Mouse (Mus musculus): ENCODE data around the gene Il21r. TPM values are rescaled to one million over a fixed set of nuclear protein-coding genes. Genes with fewer than 3 reads are reported as not detected.

Il21r gene
- polyA plus RNA-seq, 1 experiment from 2014 or later, result 0.34 TPM

DNA sequence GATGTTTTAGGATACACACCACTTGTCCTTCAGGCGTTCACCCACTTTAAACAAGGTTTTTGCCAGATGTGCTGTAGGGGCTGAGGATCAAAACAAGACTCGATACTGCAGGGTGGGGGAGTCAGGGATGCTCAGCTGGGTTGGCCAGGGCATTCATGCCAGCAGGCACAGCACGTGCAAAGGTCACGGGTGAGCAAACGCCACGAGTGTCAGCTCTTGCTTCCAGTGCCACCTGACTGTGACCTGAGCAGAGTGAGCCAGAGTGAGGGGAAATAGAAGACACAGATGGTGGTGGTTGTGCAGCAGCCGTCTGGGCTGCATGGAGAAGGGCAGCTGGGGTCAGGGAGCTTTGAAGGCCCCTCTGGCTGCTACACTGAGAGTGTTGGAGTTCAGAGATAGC is 22.6 kb downstream of the Il21r start:
- no peaks in the 10 kb centered on the region for H3K27me3 ChIP-seq (ENCODE audit: insufficient read depth, low read length)
- peak; percentile 32; the same call in 1 of the 2 replicates for ATAC-seq (ENCODE audit: low FRiP score, low TSS enrichment)
- H3K36me3 ChIP-seq (ENCODE audit: insufficient read depth, low read length), result no peaks in the 10 kb centered on the region
- H3K27ac ChIP-seq (ENCODE audit: low read length), result no peak overlapping the region
- H3K4me3 ChIP-seq (ENCODE audit: low read length), result no peak overlapping the region
- whole genome bisulfite sequencing, result 27% methylated on average over 7 of the region's 7 CpGs
- H3K9ac ChIP-seq (replicated peaks; ENCODE audit: low read length), result no peak overlapping the region
- 0 out of 2 replicates have a peak, but pooled peaks cover 7% of the 10 kb centered on the region for H3K9me3 ChIP-seq (ENCODE audit: low read length)
- H3K4me1 ChIP-seq (ENCODE audit: insufficient read depth, low read length), result no peaks in the 10 kb centered on the region
- no peak overlapping the region for H3K4me2 ChIP-seq (replicated peaks; ENCODE audit: low read depth, low read length)

DNA sequence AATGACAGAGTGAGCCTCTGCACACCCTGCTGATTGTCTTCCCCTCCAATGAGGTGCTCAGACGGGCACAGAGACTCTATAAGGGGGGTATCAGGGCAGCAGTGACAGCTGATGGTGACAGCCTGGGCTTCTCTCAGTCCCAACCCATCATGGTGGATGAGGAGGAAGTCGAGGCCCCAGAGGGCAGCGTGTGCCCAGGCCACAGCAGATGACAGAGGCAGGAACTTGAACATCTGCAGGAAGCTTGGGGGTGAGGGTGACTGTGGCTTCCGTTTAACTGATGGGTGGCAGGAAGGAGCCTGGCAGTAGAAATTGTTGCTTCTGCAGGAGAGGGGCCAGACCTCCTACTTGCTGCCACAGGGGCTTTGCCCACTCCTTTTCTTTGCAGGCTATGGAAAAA is 27.1 kb downstream of the Il21r start:
- peaks cover 11% of the 10 kb centered on the region for H3K4me1 ChIP-seq (ENCODE audit: insufficient read depth, low read length)
- H3K36me3 ChIP-seq (ENCODE audit: insufficient read depth, low read length), result no peaks in the 10 kb centered on the region
- 48% methylated on average over 4 of the region's 4 CpGs for WGBS
- no peak overlapping the region for H3K9ac ChIP-seq (replicated peaks; ENCODE audit: low read length)
- no peak overlapping the region for H3K4me2 ChIP-seq (replicated peaks; ENCODE audit: low read depth, low read length)
- H3K27me3 ChIP-seq (ENCODE audit: insufficient read depth, low read length), result no peaks in the 10 kb centered on the region
- H3K4me3 ChIP-seq (ENCODE audit: low read length), result no peak overlapping the region
- no peak for ATAC-seq (ENCODE audit: low FRiP score, low TSS enrichment)
- 0 out of 2 replicates have a peak, but pooled peaks cover 7% of the 10 kb centered on the region for H3K9me3 ChIP-seq (ENCODE audit: low read length)
- no peak overlapping the region for H3K27ac ChIP-seq (ENCODE audit: low read length)

DNA sequence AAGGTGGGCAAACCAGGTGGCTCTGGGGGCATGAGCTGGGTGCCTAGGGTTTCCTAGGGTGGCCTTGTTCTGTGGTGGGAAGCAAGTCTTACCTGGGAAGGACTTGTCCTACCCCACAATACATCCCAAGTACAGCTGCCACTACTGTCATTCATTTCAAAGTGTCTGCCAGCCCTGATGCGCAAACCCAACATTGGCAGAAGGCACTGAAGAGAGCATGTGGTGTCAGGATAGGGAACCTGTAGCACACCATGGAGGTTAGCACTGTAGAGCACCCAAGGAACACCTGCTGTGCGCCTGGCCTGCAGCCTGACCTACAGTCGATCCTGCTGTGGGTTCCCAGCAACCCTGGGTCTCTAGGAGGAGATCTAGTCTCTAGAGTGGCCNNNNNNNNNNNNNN is 27.8 kb downstream of the Il21r start:
- no peak overlapping the region for H3K9ac ChIP-seq (replicated peaks; ENCODE audit: low read length)
- H3K9me3 ChIP-seq (ENCODE audit: low read length), result 0 out of 2 replicates have a peak, but pooled peaks cover 7% of the 10 kb centered on the region
- H3K36me3 ChIP-seq (ENCODE audit: insufficient read depth, low read length), result no peaks in the 10 kb centered on the region
- ATAC-seq (ENCODE audit: low FRiP score, low TSS enrichment), result no peak
- H3K4me2 ChIP-seq (replicated peaks; ENCODE audit: low read depth, low read length), result no peak overlapping the region
- no peak overlapping the region for H3K4me3 ChIP-seq (ENCODE audit: low read length)
- H3K4me1 ChIP-seq (ENCODE audit: insufficient read depth, low read length), result peaks cover 11% of the 10 kb centered on the region
- H3K27me3 ChIP-seq (ENCODE audit: insufficient read depth, low read length), result no peaks in the 10 kb centered on the region
- H3K27ac ChIP-seq (ENCODE audit: low read length), result no peak overlapping the region
- 98% methylated on average over 3 of the region's 3 CpGs for WGBS

DNA sequence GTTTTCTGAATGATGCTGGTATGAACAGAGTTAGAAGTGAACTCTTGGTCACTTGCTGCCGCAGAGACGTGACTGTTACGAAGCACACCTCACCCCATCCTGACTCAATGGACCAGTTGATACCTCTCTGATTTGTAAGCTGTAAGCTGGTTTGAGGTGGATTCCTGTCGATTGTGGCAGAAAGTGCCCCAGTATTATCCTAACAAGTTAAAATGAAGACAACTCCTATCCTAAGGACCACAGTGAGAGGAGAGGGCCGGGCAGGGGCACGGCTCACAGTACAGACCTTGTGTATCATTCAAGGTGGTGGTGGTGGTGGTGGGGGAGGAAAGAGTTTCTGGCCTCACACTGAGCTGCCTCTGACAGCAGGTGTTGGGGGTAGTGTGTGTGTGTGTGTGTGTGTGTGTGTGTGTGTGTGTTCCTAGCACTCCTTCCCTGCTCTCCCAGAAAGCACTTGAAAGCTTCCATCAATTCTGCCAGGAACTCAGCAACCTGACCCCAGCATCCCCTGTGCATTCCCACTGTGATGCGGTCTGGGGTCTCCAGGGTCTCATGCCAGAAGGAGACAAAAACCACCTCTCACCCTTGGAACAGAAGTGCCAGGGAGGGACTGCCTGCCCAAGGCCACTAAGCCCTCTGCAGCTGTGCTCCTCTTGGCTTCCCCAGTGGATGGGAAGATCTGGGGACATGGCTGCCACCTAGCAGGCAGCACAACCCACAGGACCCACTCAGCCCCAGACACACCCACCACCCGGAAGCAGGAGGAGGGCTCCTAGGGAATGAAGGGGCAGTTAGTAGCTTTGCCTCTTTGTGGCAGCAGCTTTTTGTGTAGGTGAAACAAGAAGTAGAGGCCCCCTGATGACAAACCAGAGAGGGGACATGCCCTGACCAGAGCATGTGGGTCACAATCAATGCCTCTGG is 34.3 kb downstream of the Il21r start:
- Histone ChIP-seq H3K36me3 (ENCODE audit: insufficient read depth, low read length) (peaks cover 22% of the 10 kb centered on the region), H3K9ac (replicated peaks; ENCODE audit: low read length) (no peak overlapping the region), H3K4me3 (ENCODE audit: low read length) (no peak overlapping the region), H3K4me2 (replicated peaks; ENCODE audit: low read depth, low read length) (no peak overlapping the region), H3K9me3 (ENCODE audit: low read length) (no peaks in the 10 kb centered on the region), H3K27me3 (ENCODE audit: insufficient read depth, low read length) (no peaks in the 10 kb centered on the region), H3K4me1 (ENCODE audit: insufficient read depth, low read length) (peaks cover 3% of the 10 kb centered on the region), H3K27ac (ENCODE audit: low read length) (no peak overlapping the region)
- 79% methylated on average over 8 of the region's 8 CpGs for WGBS
- no peak for ATAC-seq (ENCODE audit: low FRiP score, low TSS enrichment)

DNA sequence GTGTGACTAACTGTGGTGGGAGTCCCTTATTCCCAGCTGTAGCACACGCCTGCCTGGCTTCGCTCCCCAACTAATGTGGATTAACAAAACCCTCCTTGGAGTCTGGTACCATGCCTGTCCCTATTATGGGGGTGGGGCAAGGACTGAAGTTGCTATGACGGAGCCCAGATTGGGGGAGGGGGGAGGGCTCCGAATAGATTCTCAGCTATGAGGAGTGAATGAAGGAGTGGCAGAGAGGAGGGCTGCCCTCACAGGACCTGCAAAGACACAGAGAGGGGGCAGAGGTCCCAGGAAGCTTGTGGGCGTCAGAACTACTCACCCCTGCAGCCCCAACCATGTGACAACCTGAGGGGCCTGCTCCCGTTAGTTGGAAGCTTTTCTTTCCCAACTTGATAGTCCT is 35.1 kb downstream of the Il21r start:
- H3K9me3 ChIP-seq (ENCODE audit: low read length), result no peaks in the 10 kb centered on the region
- peaks cover 29% of the 10 kb centered on the region for H3K36me3 ChIP-seq (ENCODE audit: insufficient read depth, low read length)
- no peak overlapping the region for H3K4me3 ChIP-seq (ENCODE audit: low read length)
- 64% methylated on average over 6 of the region's 6 CpGs for WGBS
- no peaks in the 10 kb centered on the region for H3K4me1 ChIP-seq (ENCODE audit: insufficient read depth, low read length)
- H3K27me3 ChIP-seq (ENCODE audit: insufficient read depth, low read length), result no peaks in the 10 kb centered on the region
- no peak for ATAC-seq (ENCODE audit: low FRiP score, low TSS enrichment)
- H3K27ac ChIP-seq (ENCODE audit: low read length), result no peak overlapping the region
- no peak overlapping the region for H3K4me2 ChIP-seq (replicated peaks; ENCODE audit: low read depth, low read length)
- H3K9ac ChIP-seq (replicated peaks; ENCODE audit: low read length), result no peak overlapping the region

DNA sequence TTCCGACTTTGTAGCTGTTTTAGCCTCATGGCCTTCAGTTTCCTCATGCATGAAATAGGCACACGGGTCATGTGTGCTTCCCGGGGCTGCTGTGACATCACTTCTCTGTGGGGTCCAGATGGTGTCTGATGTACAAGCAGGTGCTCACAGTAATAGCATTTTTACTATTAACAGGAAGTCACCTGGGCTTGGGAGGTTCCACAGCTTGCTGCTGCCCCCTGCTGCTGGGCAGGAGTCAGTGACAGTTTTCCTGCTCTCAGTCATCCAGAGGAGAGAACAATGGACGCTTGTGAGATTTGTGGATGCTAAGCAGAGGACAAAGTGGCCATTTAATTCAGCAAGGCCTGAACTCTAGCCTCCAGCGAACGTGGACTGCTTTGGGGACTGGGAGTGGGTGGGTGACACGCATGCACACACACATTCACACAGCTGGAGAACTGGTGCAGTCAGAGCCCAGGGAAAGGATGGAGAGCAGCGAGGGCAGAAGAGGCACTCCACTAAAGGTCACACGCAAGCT is 35.7 kb downstream of the Il21r start:
- no peaks in the 10 kb centered on the region for H3K27me3 ChIP-seq (ENCODE audit: insufficient read depth, low read length)
- no peak overlapping the region for H3K9ac ChIP-seq (replicated peaks; ENCODE audit: low read length)
- no peak overlapping the region for H3K27ac ChIP-seq (ENCODE audit: low read length)
- H3K9me3 ChIP-seq (ENCODE audit: low read length), result no peaks in the 10 kb centered on the region
- WGBS, result 38% methylated on average over 9 of the region's 9 CpGs
- peak; percentile 25 for ATAC-seq (ENCODE audit: low FRiP score, low TSS enrichment)
- no peak overlapping the region for H3K4me2 ChIP-seq (replicated peaks; ENCODE audit: low read depth, low read length)
- no peaks in the 10 kb centered on the region for H3K4me1 ChIP-seq (ENCODE audit: insufficient read depth, low read length)
- no peak overlapping the region for H3K4me3 ChIP-seq (ENCODE audit: low read length)
- H3K36me3 ChIP-seq (ENCODE audit: insufficient read depth, low read length), result peaks cover 34% of the 10 kb centered on the region

DNA sequence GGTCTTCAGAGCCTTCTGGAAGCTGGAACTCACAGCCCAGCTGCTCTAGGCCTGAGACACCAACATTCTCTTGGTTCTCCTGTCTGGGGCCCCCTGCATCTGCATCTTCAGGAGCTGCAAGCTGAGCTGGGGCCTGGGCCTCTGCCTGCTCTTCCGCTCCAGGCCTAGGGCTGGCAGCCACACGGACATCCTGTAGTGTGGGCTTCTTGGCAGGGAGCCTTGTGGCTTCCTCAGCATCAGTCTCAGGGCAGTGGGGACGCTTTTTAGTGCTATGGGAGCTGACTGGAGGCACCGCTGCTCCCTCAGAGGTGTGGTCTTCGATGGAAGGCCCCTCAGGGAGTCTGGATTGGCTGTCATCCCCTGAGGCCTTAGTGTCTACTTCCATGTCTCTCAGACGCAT is 40.7 kb downstream of the Il21r start:
- WGBS, result 80% methylated on average over 6 of the region's 6 CpGs
- ATAC-seq (ENCODE audit: low FRiP score, low TSS enrichment), result no peak

DNA sequence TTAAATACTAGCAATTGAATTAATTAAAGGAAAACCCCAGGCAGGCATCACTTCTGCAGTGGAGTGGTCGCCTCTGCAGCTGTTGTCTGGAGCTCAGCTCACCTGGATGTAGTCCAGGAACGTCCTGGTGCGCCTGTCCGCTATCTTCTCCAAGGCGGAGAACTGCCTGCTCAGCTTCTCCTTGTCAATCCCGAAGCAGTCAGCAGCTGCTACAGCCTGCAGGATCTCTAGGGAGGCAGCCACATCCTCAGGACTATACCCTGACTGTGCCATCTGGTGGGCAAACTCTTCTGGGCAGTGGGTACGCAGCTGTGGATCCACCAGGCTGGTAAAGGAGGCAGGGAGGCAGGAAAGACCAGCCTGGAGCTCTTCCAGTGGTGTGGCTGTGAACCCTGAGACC is 42.2 kb downstream of the Il21r start:
- Histone ChIP-seq H3K4me3 (ENCODE audit: low read length) (no peak overlapping the region), H3K9me3 (ENCODE audit: low read length) (no peaks in the 10 kb centered on the region), H3K27ac (ENCODE audit: low read length) (no peak overlapping the region), H3K4me1 (ENCODE audit: insufficient read depth, low read length) (no peaks in the 10 kb centered on the region), H3K4me2 (replicated peaks; ENCODE audit: low read depth, low read length) (no peak overlapping the region), H3K27me3 (ENCODE audit: insufficient read depth, low read length) (no peaks in the 10 kb centered on the region), H3K9ac (replicated peaks; ENCODE audit: low read length) (no peak overlapping the region), H3K36me3 (ENCODE audit: insufficient read depth, low read length) (peaks cover 89% of the 10 kb centered on the region)
- no peak for ATAC-seq (ENCODE audit: low FRiP score, low TSS enrichment)
- 95% methylated on average over 7 of the region's 7 CpGs for WGBS

More for the DNA sequence above, 40.7 kb downstream of the Il21r start:
- no peaks in the 10 kb centered on the region for H3K27me3 ChIP-seq (ENCODE audit: insufficient read depth, low read length)
- no peak overlapping the region for H3K27ac ChIP-seq (ENCODE audit: low read length)
- H3K9me3 ChIP-seq (ENCODE audit: low read length), result no peaks in the 10 kb centered on the region
- no peak overlapping the region for H3K4me2 ChIP-seq (replicated peaks; ENCODE audit: low read depth, low read length)
- no peaks in the 10 kb centered on the region for H3K4me1 ChIP-seq (ENCODE audit: insufficient read depth, low read length)
- H3K36me3 ChIP-seq (ENCODE audit: insufficient read depth, low read length), result peaks cover 82% of the 10 kb centered on the region
- no peak overlapping the region for H3K4me3 ChIP-seq (ENCODE audit: low read length)
- no peak overlapping the region for H3K9ac ChIP-seq (replicated peaks; ENCODE audit: low read length)

DNA sequence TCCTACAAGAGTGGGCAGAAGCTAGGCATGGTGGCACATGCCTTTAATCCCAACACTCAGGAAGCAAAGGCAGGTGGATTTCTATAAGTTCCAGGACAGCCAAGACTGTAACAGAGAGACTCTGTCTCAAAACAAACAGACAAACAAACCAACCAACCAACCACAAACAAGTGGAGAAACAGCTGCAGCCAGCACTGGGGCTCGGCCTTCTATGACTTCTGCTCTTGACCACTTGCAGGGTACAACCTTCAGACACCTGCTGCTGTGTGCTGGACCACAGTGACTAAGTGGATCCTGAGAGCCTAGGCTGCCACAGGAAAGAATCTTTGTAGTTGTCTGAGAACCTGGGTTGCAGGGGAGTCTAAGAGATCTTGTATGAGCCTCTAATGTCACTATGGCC is 45.8 kb downstream of the Il21r start:
- Histone ChIP-seq H3K27me3 (ENCODE audit: insufficient read depth, low read length) (no peaks in the 10 kb centered on the region), H3K36me3 (ENCODE audit: insufficient read depth, low read length) (peaks cover 93% of the 10 kb centered on the region), H3K4me2 (replicated peaks; ENCODE audit: low read depth, low read length) (no peak overlapping the region), H3K4me3 (ENCODE audit: low read length) (no peak overlapping the region), H3K27ac (ENCODE audit: low read length) (no peak overlapping the region), H3K9ac (replicated peaks; ENCODE audit: low read length) (no peak overlapping the region), H3K9me3 (ENCODE audit: low read length) (no peaks in the 10 kb centered on the region), H3K4me1 (ENCODE audit: insufficient read depth, low read length) (no peaks in the 10 kb centered on the region)
- 83% methylated on average over 1 of the region's 1 CpGs for WGBS
- no peak for ATAC-seq (ENCODE audit: low FRiP score, low TSS enrichment)

DNA sequence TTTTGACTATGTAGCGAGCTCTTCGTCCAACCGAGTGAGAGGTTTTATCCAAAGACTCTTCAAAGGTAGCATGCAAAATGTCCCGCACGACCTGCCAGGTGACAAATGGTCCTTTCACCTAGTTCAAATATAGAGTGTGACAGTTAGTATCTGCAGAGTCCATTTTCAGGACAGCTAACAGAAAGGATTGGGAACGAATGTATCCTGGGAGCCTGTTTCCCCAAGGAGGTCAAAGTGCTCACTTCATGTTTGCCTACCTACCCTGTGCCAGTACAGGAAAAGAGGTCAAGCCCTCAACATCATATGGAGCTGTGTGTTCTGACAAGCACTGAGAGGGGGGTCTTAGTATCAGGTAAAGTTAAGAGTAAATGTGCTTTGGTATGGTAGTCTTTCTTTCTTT is 54.3 kb downstream of the Il21r start:
- 92% methylated on average over 6 of the region's 6 CpGs for WGBS
- Histone ChIP-seq H3K4me1 (ENCODE audit: insufficient read depth, low read length) (no peaks in the 10 kb centered on the region), H3K4me3 (ENCODE audit: low read length) (no peak overlapping the region), H3K9ac (replicated peaks; ENCODE audit: low read length) (no peak overlapping the region), H3K4me2 (replicated peaks; ENCODE audit: low read depth, low read length) (no peak overlapping the region), H3K27ac (ENCODE audit: low read length) (no peak overlapping the region), H3K36me3 (ENCODE audit: insufficient read depth, low read length) (peaks cover 87% of the 10 kb centered on the region), H3K27me3 (ENCODE audit: insufficient read depth, low read length) (no peaks in the 10 kb centered on the region), H3K9me3 (ENCODE audit: low read length) (no peaks in the 10 kb centered on the region)
- ATAC-seq (ENCODE audit: low FRiP score, low TSS enrichment), result no peak
